Mouse (Mus musculus): ENCODE data around the gene Nckap5. TPM values are rescaled to one million over a fixed set of nuclear protein-coding genes. Genes with fewer than 3 reads are reported as not detected.

Nckap5 gene
- total and polyA plus RNA-seq, 2 experiments from 2014 or later = 6.6 to 10.2 TPM

GRCm38 (mm10) chr1:126159287-126159686 is 671.3 kb downstream of the Nckap5 start:
- no peaks in the 10 kb centered on the region for H3K9me3 ChIP-seq (ENCODE audit: low read length)
- no peak overlapping the region for H3K4me2 ChIP-seq (ENCODE audit: low read depth, low read length)
- no peak overlapping the region for H3K27ac ChIP-seq
- no peak overlapping the region for H3K4me3 ChIP-seq (ENCODE audit: low read length)
- no peaks in the 10 kb centered on the region for H3K4me1 ChIP-seq (ENCODE audit: insufficient read depth, low read length)
- no peak for TF ChIP-seq CTCF (IDR thresholded peaks at IDR 0.05; ENCODE audit: low read depth)
- H3K9ac ChIP-seq (replicated peaks; ENCODE audit: low read length) = no peak overlapping the region
- ATAC-seq = no peak
- no peak for DNase-seq (ENCODE audit: low spot score)
- 87% methylated on average over 6 of the region's 6 CpGs for WGBS
- H3K36me3 ChIP-seq (ENCODE audit: insufficient read depth, low read length) = no peaks in the 10 kb centered on the region
- no peaks in the 10 kb centered on the region for H3K27me3 ChIP-seq (ENCODE audit: insufficient read depth, low read length)

GRCm38 (mm10) chr1:126155816-126156215 is 674.8 kb downstream of the Nckap5 start:
- no peaks in the 10 kb centered on the region for H3K9me3 ChIP-seq (ENCODE audit: low read length)
- no peak overlapping the region for H3K4me2 ChIP-seq (ENCODE audit: low read depth, low read length)
- WGBS = 84% methylated on average over 5 of the region's 5 CpGs
- H3K36me3 ChIP-seq (ENCODE audit: insufficient read depth, low read length) = no peaks in the 10 kb centered on the region
- no peak overlapping the region for H3K27ac ChIP-seq
- DNase-seq (ENCODE audit: low spot score) (no peak), ATAC-seq (no peak)
- H3K27me3 ChIP-seq (ENCODE audit: insufficient read depth, low read length) = no peaks in the 10 kb centered on the region
- H3K4me3 ChIP-seq (ENCODE audit: low read length) = no peak overlapping the region
- H3K4me1 ChIP-seq (ENCODE audit: insufficient read depth, low read length) = no peaks in the 10 kb centered on the region
- no peak for TF ChIP-seq CTCF (IDR thresholded peaks at IDR 0.05; ENCODE audit: low read depth)
- H3K9ac ChIP-seq (replicated peaks; ENCODE audit: low read length) = no peak overlapping the region

- 0 out of 2 replicates have a peak overlapping the region, but pooled peaks have one; percentile 17 for H3K27ac ChIP-seq
- no peak for TF ChIP-seq CTCF (IDR thresholded peaks at IDR 0.05; ENCODE audit: low read depth)
Measured at GRCm38 (mm10) chr1:126153516-126154234, 676.9 kb downstream of the Nckap5 start.

GRCm38 (mm10) chr1:126152217-126152616 is 678.4 kb downstream of the Nckap5 start:
- WGBS = 56% methylated on average over 6 of the region's 6 CpGs
- DNase-seq (ENCODE audit: low spot score) (peak; percentile 65), ATAC-seq (peak; percentile 80)

More at GRCm38 (mm10) chr1:126153516-126154234, 676.9 kb downstream of the Nckap5 start:
- Histone ChIP-seq H3K4me2 (ENCODE audit: low read depth, low read length) (no peak overlapping the region), H3K36me3 (ENCODE audit: insufficient read depth, low read length) (no peaks in the 10 kb centered on the region), H3K9me3 (ENCODE audit: low read length) (no peaks in the 10 kb centered on the region), H3K4me3 (ENCODE audit: low read length) (no peak overlapping the region), H3K4me1 (ENCODE audit: insufficient read depth, low read length) (no peaks in the 10 kb centered on the region), H3K27me3 (ENCODE audit: insufficient read depth, low read length) (no peaks in the 10 kb centered on the region), H3K9ac (replicated peaks; ENCODE audit: low read length) (no peak overlapping the region)
- ATAC-seq (0 out of 2 replicates have a peak, but pooled peaks have one; percentile 38), DNase-seq (ENCODE audit: low spot score) (peak; percentile 39)
- WGBS = 60% methylated on average over 6 of the region's 6 CpGs

GRCm38 (mm10) chr1:126149966-126150365 is 680.6 kb downstream of the Nckap5 start:
- ATAC-seq = no peak
- H3K9me3 ChIP-seq (ENCODE audit: low read length) = no peaks in the 10 kb centered on the region
- no peaks in the 10 kb centered on the region for H3K4me1 ChIP-seq (ENCODE audit: insufficient read depth, low read length)
- no peak overlapping the region for H3K4me3 ChIP-seq (ENCODE audit: low read length)
- H3K9ac ChIP-seq (replicated peaks; ENCODE audit: low read length) = no peak overlapping the region
- no peak for TF ChIP-seq CTCF (IDR thresholded peaks at IDR 0.05; ENCODE audit: low read depth)
- no peak overlapping the region for H3K4me2 ChIP-seq (ENCODE audit: low read depth, low read length)
- H3K36me3 ChIP-seq (ENCODE audit: insufficient read depth, low read length) = no peaks in the 10 kb centered on the region
- no peak overlapping the region for H3K27ac ChIP-seq
- DNase-seq (ENCODE audit: low spot score) = no peak
- no peaks in the 10 kb centered on the region for H3K27me3 ChIP-seq (ENCODE audit: insufficient read depth, low read length)

More at GRCm38 (mm10) chr1:126152217-126152616, 678.4 kb downstream of the Nckap5 start:
- H3K4me2 ChIP-seq (ENCODE audit: low read depth, low read length) = no peak overlapping the region
- H3K4me1 ChIP-seq (ENCODE audit: insufficient read depth, low read length) = no peaks in the 10 kb centered on the region
- no peaks in the 10 kb centered on the region for H3K9me3 ChIP-seq (ENCODE audit: low read length)
- peak; percentile 38 for TF ChIP-seq CTCF (IDR thresholded peaks at IDR 0.05; ENCODE audit: low read depth)
- no peak overlapping the region for H3K9ac ChIP-seq (replicated peaks; ENCODE audit: low read length)
- H3K4me3 ChIP-seq (ENCODE audit: low read length) = no peak overlapping the region
- no peak overlapping the region for H3K27ac ChIP-seq
- no peaks in the 10 kb centered on the region for H3K36me3 ChIP-seq (ENCODE audit: insufficient read depth, low read length)
- H3K27me3 ChIP-seq (ENCODE audit: insufficient read depth, low read length) = no peaks in the 10 kb centered on the region

- Histone ChIP-seq H3K27me3 (ENCODE audit: insufficient read depth, low read length) (no peaks in the 10 kb centered on the region), H3K27ac (no peak overlapping the region), H3K9me3 (ENCODE audit: low read length) (no peaks in the 10 kb centered on the region), H3K4me1 (ENCODE audit: insufficient read depth, low read length) (no peaks in the 10 kb centered on the region), H3K36me3 (ENCODE audit: insufficient read depth, low read length) (no peaks in the 10 kb centered on the region), H3K4me2 (ENCODE audit: low read depth, low read length) (no peak overlapping the region), H3K9ac (replicated peaks; ENCODE audit: low read length) (no peak overlapping the region), H3K4me3 (ENCODE audit: low read length) (no peak overlapping the region)
- no peak for ATAC-seq
- no peak for TF ChIP-seq CTCF (IDR thresholded peaks at IDR 0.05; ENCODE audit: low read depth)
- no peak for DNase-seq (ENCODE audit: low spot score)
- 87% methylated on average over 3 of the region's 3 CpGs for WGBS
Measured at GRCm38 (mm10) chr1:126135717-126136116, 694.9 kb downstream of the Nckap5 start.

GRCm38 (mm10) chr1:126132316-126132715 is 698.3 kb downstream of the Nckap5 start:
- H3K4me2 ChIP-seq (ENCODE audit: low read depth, low read length) = no peak overlapping the region
- no peak overlapping the region for H3K4me3 ChIP-seq (ENCODE audit: low read length)
- no peaks in the 10 kb centered on the region for H3K27me3 ChIP-seq (ENCODE audit: insufficient read depth, low read length)
- H3K36me3 ChIP-seq (ENCODE audit: insufficient read depth, low read length) = no peaks in the 10 kb centered on the region
- ATAC-seq (no peak), DNase-seq (ENCODE audit: low spot score) (no peak)
- no peaks in the 10 kb centered on the region for H3K4me1 ChIP-seq (ENCODE audit: insufficient read depth, low read length)
- no peak overlapping the region for H3K9ac ChIP-seq (replicated peaks; ENCODE audit: low read length)
- no peak for TF ChIP-seq CTCF (IDR thresholded peaks at IDR 0.05; ENCODE audit: low read depth)
- WGBS = 98% methylated on average over 2 of the region's 2 CpGs
- no peak overlapping the region for H3K27ac ChIP-seq
- no peaks in the 10 kb centered on the region for H3K9me3 ChIP-seq (ENCODE audit: low read length)

All from hindbrain, postnatal 0 days (tissue).